Mouse (Mus musculus) frontal cortex, postnatal 36 days (tissue): ENCODE results near the gene Znrf2.
"Not testable (repeated sequence)": the region's sequence is repeated elsewhere in the genome, so short reads cannot be mapped to it uniquely, and the experiment has no call there.

ENCODE experiments used
- DNase-seq, 2 experiments: peaks; one replicate each; pipeline ENCODE4 v3.0.0; 2022; ENCODE audit warnings: low spot score in 2 of 2

Gene Znrf2

DNA sequence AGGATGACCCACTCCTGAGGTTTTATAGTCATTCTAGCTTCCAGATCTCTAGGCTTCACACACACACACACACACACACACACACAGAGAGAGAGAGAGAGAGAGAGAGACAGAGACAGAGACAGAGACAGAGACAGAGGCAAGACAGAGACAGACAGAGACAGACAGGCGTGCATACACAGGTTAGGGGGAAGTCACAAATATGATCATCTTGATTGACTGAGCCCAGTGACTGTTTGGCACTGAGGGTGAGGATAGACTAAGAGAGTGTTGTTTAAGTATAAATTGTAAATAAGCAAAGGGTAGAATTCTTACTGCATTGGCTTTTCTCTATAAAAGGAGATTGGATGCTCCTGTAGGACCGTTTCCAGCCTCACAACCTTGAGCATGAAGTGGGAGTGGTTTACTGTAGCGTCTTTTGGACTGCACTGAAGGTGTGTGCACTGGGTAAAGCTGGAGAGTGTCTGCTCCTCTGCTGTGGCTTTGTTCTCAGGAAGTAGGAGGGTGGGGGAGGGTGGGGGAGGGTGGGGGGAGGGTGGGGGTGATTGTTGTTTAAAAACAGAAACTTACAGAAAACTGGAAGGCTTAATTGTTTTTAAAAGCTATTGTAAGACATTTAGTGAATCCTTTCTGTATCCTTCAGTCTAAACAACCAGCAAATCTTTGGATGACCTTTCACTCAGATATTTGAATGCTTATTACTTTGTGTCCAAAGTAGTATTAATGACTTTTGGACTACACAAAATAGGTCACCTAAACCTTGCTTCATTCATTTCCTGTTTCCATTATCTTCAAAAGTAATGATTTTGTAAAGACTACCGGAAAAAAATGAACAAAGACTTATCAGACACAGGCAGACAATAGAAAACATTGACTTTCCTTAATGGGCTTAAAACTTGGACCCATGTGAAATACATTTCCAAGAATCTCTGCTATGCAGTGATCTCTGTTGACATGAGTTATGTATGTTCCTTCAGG, 32.8 kb downstream of the Znrf2 start:
- no peak for DNase-seq

DNA sequence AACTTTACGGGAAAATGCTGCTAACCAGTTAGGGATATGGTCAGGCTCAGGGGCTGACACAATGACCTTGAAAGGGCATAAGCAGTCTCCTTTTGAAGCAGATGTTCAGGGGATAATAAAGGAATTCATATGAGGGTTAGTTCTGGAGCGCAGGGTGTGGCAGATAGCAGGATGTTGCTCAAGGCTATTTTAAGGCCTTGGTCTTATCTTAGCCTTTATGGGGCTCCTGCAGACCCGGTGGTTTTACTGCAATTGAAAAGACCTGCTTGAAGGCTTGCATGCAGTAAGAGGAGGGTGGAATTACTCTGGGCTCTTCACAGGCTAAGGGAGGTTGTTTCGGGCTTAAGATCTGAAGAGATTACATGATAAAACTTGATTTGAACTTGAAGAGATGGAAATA, 35.1 kb downstream of the Znrf2 start:
- no peak for DNase-seq

DNA sequence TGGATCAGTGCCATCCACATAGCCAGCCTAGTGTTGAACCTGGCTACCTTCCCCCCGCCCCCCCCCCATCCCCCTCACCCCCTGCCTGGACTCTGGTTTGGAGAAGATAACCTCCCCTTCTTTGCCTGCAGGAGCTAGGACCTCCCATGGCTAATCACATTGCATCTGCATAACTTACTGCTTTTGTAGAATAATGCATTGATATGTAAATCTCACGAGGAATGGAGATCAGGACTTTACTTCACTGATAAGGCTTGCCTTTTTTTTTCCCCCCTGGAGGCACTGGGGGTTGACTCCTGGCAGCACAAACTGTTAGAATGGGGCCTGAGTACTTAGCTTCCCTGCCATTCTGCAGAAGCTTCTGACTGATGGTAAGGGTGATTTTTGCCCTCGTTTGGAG, 36.0 kb downstream of the Znrf2 start:
- no peak for DNase-seq

DNA sequence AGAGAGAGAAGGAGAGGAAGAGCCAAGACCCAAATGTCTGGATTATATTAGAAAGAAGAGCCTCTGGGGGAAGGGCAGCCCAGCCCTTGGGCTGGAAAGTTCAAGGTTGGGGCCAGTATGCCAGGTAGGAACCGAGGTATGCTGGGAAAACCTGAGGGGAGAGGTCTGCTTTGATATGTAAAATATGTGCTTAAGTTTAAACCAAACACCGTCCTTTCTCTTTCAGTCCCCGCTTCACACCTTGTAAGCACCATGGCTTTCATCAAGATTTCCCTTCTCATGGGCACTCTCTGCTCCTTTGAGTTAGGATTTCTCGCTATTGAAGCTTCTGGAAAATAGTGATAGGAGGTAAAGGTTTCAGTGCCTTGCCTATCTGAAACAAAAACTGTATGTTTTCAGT, 38.1 kb downstream of the Znrf2 start:
- DNase-seq, result no peak

DNA sequence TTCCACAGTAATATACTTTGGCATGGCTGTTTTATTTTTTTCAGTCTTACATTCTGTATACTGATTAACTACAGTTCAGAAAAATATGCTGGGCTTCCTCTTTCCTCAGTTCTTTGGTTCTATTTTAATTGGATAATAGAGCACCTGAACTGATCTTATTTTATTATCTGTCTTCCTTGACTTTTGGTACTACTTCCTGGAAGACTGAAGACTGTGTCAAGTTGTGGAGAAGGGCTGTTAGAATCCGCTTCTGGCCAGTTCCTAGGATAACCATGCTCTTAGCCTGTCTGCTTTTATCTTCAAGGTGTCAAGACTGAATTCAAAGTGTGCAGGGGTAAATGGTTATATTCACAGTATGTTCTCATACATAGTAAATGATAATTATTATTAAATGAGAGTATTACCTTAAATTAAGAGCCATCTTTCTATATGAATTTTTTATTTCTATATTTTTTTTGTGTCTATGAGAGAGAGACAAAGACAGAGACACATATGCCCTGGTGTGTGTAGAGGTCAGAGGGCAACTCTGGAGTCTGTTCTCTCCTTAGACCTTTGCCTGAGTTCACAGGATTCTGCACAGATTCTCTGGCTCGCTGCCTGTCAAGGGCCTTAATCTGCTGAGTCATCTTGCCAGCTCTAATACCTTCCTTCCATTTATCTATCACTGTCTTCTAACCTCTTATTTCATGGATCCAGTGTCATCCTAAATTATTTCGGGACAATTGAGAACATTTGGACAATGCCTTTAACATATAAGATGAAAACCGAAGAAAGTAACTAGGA, 39.3 kb downstream of the Znrf2 start:
- no peak for DNase-seq

DNA sequence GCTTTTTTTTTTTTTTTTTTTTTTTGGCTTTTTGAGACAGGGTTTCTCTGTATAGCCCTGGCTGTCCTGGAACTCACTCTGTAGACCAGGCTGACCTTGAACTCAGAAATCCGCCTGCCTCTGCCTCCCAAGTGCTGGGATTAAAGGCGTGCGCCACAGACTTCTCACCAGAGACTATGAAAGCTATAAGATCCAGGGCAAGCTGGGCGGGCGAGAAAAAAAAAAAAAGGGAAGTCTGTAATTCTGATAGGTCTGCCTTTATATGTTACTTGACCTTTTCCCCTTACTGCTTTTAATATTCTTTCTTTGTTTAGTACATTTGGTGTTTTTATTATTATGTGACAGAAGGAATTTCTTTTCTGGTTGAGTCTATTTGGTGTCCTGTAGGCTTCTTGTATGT, 42.4 kb downstream of the Znrf2 start:
- DNase-seq, result not testable (repeated sequence)

DNA sequence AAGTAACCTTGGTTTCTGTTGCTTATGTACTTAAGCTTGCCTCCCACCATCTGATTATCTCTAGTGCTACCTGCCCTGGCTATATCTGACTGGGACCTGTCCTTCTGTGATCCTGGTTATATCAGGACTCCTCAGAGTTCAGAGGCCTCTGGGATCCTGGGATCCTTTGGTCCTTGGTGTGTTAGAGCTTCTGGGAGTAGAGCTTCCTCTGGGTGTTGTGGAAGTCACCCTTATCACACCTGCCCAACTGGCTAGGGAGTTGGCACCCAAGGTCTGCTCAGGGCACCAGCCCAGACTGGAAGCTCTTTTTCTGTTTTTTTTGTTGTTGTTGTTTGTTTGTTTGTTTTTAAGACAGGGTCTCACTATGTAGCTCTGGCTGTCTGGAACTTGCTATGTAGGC, 43.5 kb downstream of the Znrf2 start:
- DNase-seq, result no peak

DNA sequence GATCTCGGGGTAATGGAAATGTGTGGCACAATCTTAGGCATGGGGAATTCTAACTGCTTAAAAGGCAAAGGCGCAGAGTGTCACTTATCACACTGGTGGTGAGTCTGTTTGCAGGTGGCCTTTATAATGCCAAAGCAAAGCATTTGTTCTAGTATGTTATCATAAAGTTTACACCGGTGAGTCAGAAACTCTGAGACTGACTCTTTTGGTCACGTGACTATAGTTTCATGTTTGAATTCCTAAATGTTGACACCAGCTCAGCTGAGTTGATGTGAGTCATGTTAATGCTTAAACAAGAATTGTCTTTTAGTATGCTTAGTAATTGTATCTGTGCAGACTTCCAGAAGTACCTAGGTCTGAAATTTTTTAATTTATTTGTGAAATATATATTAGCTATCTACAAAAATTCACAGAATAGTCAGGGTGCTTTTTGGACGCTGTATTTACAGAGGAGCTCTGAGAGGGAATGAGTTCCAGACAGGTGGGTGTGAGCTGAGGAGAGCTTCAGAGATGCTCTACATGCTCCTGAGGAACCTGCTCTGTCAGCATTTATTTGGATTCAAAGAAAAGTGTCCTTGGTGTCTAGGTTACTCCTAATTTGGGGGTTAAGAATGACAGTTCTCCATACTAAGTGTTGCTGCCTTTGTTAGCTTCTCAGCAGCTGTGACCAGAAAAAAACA, 50.2 kb downstream of the Znrf2 start:
- no peak for DNase-seq

DNA sequence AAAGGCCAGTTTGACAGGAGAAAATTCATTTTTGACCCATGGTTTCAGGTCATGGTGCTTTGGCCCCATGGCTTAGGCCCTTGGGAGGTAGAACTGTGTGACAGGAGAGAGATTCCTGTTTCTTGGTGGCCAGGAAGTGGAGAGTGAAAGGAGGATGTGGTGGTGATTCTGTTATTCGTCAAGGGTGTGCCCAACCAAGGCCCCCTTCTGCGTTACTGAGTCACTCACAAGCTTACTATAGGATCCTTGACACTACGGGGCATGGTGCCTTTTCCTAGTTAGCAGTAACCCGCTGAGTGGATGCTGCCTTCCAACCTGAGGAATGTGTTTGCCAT, 50.7 kb downstream of the Znrf2 start:
- DNase-seq, result no peak

DNA sequence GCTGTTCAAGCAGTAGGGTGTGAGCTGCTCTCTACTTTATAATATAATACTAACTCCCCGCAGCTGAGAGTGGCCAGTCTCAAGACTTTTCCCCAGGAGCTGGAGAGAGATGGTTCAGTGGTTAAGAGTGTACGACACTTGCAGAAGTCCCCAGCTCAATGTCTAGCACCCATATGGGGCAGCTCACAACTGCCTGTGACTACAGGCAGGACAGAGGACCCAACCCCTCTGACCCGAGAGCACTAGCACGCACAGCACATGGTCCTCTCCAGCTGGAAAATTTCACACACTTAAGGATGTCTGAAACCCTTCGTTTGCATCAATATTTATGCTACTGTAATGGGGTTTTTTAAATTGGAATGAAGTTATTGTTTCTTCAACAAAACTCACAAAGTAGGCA, 56.3 kb downstream of the Znrf2 start:
- no peak for DNase-seq

DNA sequence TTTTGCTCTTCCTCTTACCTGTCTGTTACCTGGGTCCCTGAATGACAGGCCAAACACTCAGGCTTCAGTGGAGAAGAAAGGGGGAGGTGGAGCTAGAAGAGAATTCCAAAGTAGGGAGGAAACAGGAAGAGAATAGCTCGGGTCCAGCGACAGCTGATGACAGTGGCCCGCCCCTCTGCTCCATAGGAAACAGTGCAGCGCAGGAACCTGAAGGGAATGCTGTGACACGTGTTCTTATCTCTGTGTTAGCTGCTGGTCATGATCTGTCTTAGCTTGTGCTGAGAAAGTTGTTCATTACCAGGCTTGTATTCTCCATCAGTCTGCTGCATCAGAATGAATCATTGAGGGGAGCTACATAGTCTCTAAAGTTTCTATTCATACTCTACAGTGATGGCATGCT, 60.1 kb downstream of the Znrf2 start:
- DNase-seq, result no peak

DNA sequence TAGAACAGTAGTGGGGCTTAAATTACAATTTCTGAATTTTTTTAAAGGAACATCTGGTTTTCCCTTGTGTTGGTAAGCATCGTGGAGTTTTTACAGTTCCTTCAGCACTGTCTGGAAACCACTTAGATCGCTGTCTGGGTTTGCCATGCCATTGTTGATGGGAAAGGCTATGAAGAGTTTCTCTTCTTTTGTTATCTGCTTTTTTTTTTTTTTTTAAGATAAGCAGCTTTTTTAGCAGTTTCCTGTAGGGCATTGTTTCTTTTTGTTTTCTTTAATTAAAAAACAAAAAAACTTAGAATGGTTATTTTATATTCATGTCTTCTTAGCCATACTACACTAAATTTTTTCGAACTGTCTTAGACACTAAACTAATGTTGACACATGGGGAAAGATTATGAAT, 60.9 kb downstream of the Znrf2 start:
- DNase-seq, result no peak

DNA sequence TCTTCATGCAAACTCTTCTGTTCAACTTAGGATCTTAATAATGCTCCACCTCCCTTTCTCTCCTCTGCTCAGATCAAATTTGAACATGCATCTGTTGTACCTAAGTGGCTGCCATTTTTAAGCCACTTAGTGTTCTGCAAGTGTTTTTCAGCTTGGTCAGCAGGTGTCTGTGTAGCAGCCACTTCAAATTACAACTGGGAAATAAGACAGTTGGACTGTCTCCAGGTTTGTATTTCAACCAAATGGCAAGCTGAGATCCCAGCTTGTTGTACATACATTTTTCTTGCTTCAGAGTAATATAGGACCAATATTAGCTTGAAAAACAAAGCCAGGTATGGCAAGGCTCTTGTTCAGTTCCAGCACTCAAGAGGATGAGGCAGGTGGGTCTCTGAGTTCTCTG, 61.8 kb downstream of the Znrf2 start:
- no peak for DNase-seq

DNA sequence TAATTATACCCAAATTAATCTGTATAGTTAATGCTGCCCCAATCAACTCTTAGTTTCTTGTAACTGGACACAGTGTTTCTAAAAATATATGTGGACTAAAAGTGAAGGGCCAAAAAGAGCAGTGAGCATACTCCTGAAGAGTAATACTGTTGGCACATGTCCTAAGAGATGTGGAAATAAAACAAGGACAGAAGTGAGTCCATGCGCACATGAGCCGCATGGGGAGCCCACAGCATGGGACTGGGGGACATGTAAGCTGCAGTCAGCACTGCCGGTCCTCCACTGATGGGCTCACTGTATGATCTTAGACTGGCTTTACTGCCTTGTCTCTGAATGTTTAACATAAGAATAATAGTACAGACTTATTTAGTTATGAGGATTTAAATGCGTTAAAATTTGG, 63.4 kb downstream of the Znrf2 start:
- no peak for DNase-seq

DNA sequence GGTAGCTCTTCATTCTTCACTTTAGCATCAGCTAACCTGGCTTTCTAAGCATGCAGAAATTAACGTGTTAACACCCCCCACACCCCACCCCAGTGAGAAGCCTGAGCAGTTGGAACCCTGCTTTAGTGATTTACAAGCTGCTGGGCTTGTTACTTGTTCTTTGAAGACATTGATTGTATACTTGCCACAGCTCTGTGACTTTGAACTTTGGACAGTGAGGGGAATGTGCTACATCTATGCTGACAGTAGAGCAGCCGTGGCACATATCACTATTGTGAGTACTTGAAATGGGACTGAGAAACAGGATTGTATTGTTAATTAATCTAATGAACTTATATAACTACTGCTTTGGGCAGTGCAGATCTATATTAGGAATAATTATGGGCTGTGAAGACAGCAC, 66.7 kb downstream of the Znrf2 start:
- DNase-seq, result no peak

DNA sequence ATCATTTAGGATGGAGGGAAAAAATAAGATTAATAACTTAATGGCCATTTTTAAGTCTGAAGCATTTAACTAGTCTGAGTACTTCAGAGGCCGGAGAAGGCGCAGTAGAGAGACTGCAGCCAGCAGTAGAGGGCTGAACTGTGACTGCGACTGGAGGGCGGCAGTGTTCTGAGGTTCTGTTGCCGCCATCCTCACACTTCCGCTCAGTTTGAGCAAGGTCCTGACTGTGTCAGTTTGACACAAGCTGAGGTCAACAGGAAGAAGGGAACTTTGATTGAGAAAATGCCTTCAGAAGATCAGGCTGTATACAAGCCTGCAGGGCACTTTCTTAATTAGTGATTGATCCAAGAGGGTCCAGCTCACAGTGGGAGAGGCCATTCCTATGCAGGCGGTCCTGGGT, 69.5 kb downstream of the Znrf2 start:
- no peak for DNase-seq

DNA sequence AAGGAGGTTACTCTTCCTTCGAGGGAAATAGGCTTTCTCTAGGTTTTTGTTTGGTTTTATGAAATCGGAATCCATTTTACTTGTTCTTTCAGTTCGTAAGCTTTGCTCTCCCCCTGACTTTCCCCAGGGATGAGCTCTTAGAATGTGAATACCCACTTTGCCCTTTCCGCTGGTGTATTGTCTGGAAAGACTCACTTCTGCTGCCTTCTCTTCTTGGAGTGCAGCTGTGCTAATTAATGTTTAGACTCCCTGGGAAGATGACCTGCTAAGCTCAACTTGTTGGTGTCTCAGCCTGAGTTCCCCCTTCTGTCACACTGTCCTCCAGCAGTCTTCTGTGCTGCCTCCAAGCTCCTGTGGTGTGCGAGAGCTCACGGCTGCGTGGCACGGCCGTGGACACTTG, 73.5 kb downstream of the Znrf2 start:
- DNase-seq, result no peak

DNA sequence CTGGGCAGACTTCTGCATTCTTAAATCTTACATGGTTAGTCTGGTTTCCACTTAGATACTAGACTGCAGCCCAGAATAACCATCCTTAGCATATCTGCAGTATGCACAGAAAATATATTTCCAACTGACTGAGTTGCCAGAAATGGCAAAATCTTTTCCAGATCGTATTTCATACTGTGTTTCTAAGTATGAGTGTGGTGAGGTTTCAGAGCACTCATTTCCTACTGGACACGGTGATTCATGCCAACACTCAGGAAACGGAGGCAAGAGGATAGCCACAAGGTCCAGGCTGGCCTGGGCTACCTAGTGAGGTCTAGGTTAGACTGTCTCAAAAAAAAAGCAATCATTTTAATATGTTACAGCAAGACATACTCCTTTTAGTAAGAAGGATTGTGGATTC, 74.7 kb downstream of the Znrf2 start:
- no peak for DNase-seq

DNA sequence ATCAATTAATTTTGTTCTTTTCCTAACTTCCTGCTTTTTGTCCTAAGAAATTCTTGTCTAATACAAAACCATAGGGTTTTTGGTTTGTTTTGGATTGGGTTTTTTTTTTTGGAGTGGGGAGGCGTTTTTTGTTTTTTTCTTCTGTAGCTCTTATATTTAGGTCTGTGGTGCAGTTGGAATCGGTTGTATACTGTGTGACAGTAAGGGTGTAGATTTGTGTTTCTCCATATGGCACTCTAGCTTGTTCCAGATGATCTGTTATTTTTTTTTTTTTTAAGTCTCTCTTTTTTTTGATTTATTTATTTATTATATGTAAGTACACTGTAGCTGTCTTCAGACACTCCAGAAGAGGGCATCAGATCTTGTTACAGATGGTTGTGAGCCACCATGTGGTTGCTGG, 83.5 kb downstream of the Znrf2 start:
- DNase-seq, result no peak

DNA sequence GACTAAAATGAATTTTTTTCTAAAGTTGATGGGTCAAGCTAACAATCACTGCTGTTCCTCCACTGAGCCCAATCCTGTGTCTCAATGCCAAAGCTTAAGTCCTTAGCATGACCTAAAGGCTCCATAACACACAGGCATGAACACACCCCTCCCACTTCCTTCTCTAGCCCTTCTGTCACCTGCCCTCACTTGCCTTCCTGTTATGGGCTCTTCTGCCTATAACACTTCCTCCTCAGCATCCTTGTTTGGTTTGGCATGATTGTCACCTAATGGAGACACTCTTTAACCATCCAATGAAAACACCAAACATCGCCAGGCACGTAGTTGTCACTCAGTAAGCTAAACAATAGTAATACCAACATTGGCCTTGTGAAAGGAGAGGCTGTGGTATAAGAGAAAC, 85.8 kb downstream of the Znrf2 start:
- DNase-seq, result no peak

DNA sequence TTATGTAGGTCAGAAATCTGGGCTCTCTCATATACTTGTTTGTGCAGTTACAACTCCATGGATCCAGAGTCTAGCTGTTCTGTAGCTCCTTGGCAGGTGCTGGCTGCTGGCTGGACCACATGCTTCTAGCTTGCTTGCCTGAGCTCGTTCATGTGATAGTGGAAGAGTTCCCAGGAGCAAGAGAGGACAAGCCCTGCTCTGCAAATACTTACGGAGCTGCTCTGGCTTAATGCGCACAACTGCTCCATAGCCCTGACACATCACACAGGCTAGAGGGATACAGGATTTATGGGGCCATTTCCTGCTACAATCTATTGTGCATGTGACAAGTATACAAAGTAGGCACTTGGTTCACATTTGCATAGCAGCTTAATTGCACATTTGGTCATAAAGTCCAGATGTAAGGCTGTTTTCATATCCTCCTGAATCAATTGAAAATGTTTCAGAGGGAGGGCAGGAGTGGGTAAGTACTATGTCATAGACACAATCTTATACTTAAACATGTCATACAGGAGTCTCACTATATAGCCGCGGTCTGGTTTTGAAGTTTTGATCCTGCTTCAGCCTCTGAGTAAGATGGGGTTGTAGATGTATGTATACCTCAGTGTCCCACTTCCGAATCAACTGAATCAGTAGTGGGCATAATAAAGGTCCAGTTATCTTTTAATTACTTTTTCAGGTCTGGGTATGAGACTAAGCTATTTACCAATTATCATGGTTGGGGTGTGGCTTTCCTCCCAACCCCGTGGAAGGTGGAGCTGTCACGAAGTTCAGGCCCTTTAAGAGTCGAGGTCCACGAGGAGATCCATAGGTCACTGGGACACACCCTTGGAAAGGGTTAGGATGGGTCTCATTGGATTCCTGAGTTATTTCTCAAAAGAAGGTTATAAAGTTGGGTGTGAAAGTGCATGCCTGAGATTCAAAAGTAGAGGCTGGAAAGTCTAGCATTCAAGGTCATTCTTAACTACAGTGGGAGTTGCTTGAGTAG, 89.6 kb downstream of the Znrf2 start:
- DNase-seq, result no peak
